Mouse (Mus musculus): ENCODE measurements at regions not wholly inside any gene's neighbourhood (a gene's known extent, or its start where the extent isn't known, plus 50 kb on each side); places are given as distances from the start of the nearest gene placed in this dataset.

DNA sequence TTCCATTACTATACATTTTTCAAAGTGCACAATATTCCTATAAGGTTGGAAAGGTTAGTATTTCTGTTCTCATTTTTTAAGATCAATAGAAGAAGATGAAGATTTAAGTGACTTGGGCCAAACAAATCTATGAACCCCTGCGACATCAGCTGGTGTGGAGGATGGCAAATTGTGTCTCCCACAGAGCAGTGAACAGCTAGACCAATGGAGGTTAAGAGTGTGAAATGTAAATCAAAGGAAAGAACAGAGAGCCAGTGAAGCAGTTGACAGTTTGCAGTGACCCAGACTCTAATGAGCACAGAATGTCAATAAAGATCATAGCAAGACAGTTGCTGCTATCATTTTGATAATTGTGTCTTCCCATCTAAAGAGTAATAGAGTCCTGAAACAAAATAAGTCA lies 627.8 kb upstream of the Chordc1 start:
- no peak overlapping the region for H3K4me3 ChIP-seq (ENCODE audit: low read depth, low read length)
- 67% methylated on average over 1 of the region's 1 CpGs for WGBS
- no peak overlapping the region for H3K9ac ChIP-seq
- no peak for ATAC-seq
- no peak overlapping the region for H3K27ac ChIP-seq (ENCODE audit: low read depth, low read length)
- no peaks in the 10 kb centered on the region for H3K36me3 ChIP-seq (ENCODE audit: insufficient read depth)
- no peaks in the 10 kb centered on the region for H3K9me3 ChIP-seq (ENCODE audit: low read length)
- TF ChIP-seq CTCF (IDR thresholded peaks at IDR 0.05; ENCODE audit: low read depth) = no peak
- no peaks in the 10 kb centered on the region for H3K27me3 ChIP-seq (ENCODE audit: insufficient read depth, low read length)
- H3K4me1 ChIP-seq (ENCODE audit: insufficient read depth) = no peaks in the 10 kb centered on the region
- no peak for DNase-seq
- H3K4me2 ChIP-seq (ENCODE audit: low read depth) = no peak overlapping the region

DNA sequence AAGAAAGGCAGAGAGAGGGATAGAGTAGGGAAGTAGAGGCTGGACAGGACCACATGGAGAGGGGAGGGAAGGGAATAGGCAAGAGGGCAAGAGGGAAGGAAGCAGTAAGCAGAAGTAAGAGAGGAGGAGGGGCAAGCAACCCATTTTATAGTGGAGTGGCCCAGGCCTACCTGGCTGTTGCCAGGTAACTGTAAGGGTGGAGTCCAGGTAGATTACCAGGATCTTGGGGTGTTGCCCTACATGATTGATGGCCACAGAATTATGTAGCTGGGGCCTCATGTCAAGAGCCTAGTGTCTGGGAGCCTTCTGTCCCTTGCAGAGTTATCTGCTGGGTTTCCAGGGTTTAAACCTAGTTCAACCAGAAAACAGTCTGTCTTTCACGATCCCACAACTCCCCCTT lies 623.7 kb upstream of the Chordc1 start:
- Histone ChIP-seq H3K36me3 (ENCODE audit: insufficient read depth) (no peaks in the 10 kb centered on the region), H3K9me3 (ENCODE audit: low read length) (no peaks in the 10 kb centered on the region), H3K27ac (ENCODE audit: low read depth, low read length) (no peak overlapping the region), H3K4me1 (ENCODE audit: insufficient read depth) (no peaks in the 10 kb centered on the region), H3K4me3 (ENCODE audit: low read depth, low read length) (no peak overlapping the region), H3K27me3 (ENCODE audit: insufficient read depth, low read length) (no peaks in the 10 kb centered on the region), H3K9ac (no peak overlapping the region), H3K4me2 (ENCODE audit: low read depth) (no peak overlapping the region)
- TF ChIP-seq CTCF (IDR thresholded peaks at IDR 0.05; ENCODE audit: low read depth) = no peak
- DNase-seq = no peak
- no peak for ATAC-seq
- WGBS = 86% methylated on average over 1 of the region's 1 CpGs

DNA sequence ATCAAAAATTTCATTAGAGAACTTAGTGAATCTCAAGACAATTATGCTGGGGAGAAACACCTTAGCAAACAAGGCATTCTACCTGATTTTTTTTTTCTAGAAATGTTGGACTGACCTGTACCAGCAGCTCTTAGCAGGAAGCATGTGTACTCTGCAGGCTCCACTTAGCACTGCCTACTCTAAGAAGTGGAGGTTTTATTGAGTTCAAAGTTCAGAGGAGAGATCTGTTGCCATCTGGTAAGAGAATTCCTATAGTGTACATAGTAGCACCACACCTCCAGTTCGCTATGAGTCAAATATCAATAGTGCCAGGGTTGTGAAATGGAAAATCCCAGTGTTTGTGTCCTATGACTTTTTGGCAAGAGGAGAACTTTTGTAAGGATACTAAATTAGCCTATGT lies 616.4 kb upstream of the Chordc1 start:
- H3K36me3 ChIP-seq (ENCODE audit: insufficient read depth) = no peaks in the 10 kb centered on the region
- H3K27ac ChIP-seq (ENCODE audit: low read depth, low read length) = no peak overlapping the region
- no peaks in the 10 kb centered on the region for H3K27me3 ChIP-seq (ENCODE audit: insufficient read depth, low read length)
- no peak overlapping the region for H3K4me2 ChIP-seq (ENCODE audit: low read depth)
- no peaks in the 10 kb centered on the region for H3K9me3 ChIP-seq (ENCODE audit: low read length)
- TF ChIP-seq CTCF (IDR thresholded peaks at IDR 0.05; ENCODE audit: low read depth) = no peak
- H3K4me3 ChIP-seq (ENCODE audit: low read depth, low read length) = no peak overlapping the region
- no peak for ATAC-seq
- H3K4me1 ChIP-seq (ENCODE audit: insufficient read depth) = no peaks in the 10 kb centered on the region
- DNase-seq = no peak
- H3K9ac ChIP-seq = no peak overlapping the region
- 89% methylated on average over 1 of the region's 1 CpGs for WGBS

Data from forebrain, postnatal 0 days (tissue).